Comparison of ENCODE assay signal across 23 mouse cellular contexts in the genomic region with DNA sequence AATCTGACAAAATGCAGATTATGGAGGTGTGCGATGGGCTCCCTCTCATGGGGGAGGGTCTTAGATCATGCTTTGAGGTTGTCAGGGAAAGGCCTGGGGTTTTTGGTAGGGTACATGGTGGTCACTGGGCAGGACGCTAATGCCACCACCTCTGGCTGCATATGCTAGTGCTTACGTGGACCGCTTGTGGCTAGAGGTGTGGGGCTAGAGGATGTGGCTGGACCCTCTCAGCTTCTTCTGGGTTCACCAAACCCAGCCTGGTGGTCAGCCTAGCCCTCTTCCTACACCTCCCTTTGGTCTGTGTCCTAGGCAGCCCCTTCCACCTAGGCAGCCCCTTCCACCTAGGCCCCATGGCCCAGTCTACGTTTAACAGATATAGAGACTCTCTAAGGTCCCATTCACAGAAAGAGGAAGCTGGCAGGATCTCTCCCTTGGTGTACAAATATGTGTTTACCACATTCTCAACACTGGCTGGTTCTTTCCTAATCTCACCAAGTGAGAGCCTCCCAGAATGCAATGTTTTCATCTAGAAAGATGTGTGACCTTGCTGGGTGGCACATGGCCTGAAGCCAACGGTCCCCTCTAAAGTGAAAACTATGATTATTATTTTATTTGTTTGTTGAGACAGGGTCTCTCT. TPM values are rescaled to one million over a fixed set of nuclear protein-coding genes. Genes with fewer than 3 reads are reported as not detected.
DNase-seq lines count a peak whose midpoint lies in the region; ATAC-seq and TF ChIP-seq lines count a peak whose summit lies in the region.
"Had no signal": no experiment of that assay in that cellular context is flagged by ENCODE, and none has a peak within 500 bp of the region (broad histone marks: within the 10 kb centered on the region; RNA-seq: fewer than 3 reads in every experiment).

No protein-coding gene starts in this region.

- TF ChIP-seq EP300 in heart, adult 2 months (IDR thresholded peaks at IDR 0.05; ENCODE audit: insufficient read depth, low read depth, low read length), result no peak

- DNase-seq in heart, adult 2 months, result no peak
- no peak for DNase-seq in heart, postnatal 14 days
- peak; percentile 84 for DNase-seq in A20 (ENCODE audit: low read depth, low spot score)
- no peak for DNase-seq in forebrain, embryonic 10.5 days (ENCODE audit: extremely low spot score, low spot score)
- no peak for DNase-seq in cerebellum, adult 11-12 months
- DNase-seq: adrenal gland, postnatal 14 days; cerebellum, postnatal 10 days; gastrocnemius, postnatal 36 days; kidney, adult 11 months; kidney, postnatal 25 days; right cerebral cortex, adult 18-20 months had no signal

- 84% methylated on average over 6 of the region's 6 CpGs for WGBS in heart, adult 2 months
- WGBS in forebrain, embryonic 10.5 days, result 92% methylated on average over 6 of the region's 6 CpGs
- WGBS in hindbrain, embryonic 12.5 days, result 88% methylated on average over 6 of the region's 6 CpGs

- no peak overlapping the region for H3K9ac ChIP-seq in heart, adult 2 months (ENCODE audit: low read depth, low read length)
- no peak overlapping the region for H3K9ac ChIP-seq in hindbrain, embryonic 12.5 days
- H3K9ac ChIP-seq: heart, embryonic 13.5 days; hindbrain, embryonic 14.5 days; neural tube, embryonic 15.5 days had no signal

- peak; percentile 58 for ATAC-seq in megakaryocyte, adult 5-6 weeks (ENCODE audit: poor library complexity, severe bottlenecking)
- no peak for ATAC-seq in hindbrain, embryonic 12.5 days (ENCODE audit: low FRiP score)

- H3K4me2 ChIP-seq in hindbrain, embryonic 12.5 days (replicated peaks), result no peak overlapping the region
- H3K4me2 ChIP-seq: heart, embryonic 13.5 days; hindbrain, embryonic 14.5 days; neural tube, embryonic 15.5 days had no signal

- H3K4me1 ChIP-seq in heart, adult 2 months (ENCODE audit: control insufficient read depth, insufficient read depth, low read length), result peaks cover 34% of the 10 kb centered on the region
- peaks cover 34% of the 10 kb centered on the region for H3K4me1 ChIP-seq in brown adipose tissue, adult 24 weeks (ENCODE audit: control insufficient read depth, insufficient read depth, insufficient read length, low read length)
- H3K4me1 ChIP-seq in forebrain, embryonic 10.5 days, result peaks cover 6% of the 10 kb centered on the region
- H3K4me1 ChIP-seq in hindbrain, embryonic 12.5 days, result peaks cover 8% of the 10 kb centered on the region

- peak overlapping the region; percentile 17; the same call in 1 of the 2 replicates for H3K27ac ChIP-seq in heart, adult 2 months
- H3K27ac ChIP-seq in brown adipose tissue, adult 24 weeks (replicated peaks; ENCODE audit: low read depth, low read length), result peak overlapping the region; percentile 76; the same call in 1 of the 2 replicates
- H3K27ac ChIP-seq in forebrain, embryonic 10.5 days, result no peak overlapping the region
- H3K27ac ChIP-seq in hindbrain, embryonic 12.5 days, result no peak overlapping the region
- H3K27ac ChIP-seq: heart, embryonic 13.5 days; hindbrain, embryonic 14.5 days; neural tube, embryonic 15.5 days had no signal

- H3K4me3 ChIP-seq in heart, adult 2 months, result no peak overlapping the region
- no peak overlapping the region for H3K4me3 ChIP-seq in brown adipose tissue, adult 24 weeks (ENCODE audit: insufficient read depth, low read depth, low read length)
- no peak overlapping the region for H3K4me3 ChIP-seq in forebrain, embryonic 10.5 days
- no peak overlapping the region for H3K4me3 ChIP-seq in hindbrain, embryonic 12.5 days
- H3K4me3 ChIP-seq: erythroblast, embryonic 14.5 days; heart, embryonic 13.5 days; neural tube, embryonic 15.5 days had no signal

- H3K36me3 ChIP-seq in heart, adult 2 months (ENCODE audit: control insufficient read depth, insufficient read depth, low read length), result no peaks in the 10 kb centered on the region
- H3K36me3 ChIP-seq in forebrain, embryonic 10.5 days (replicated peaks), result no peaks in the 10 kb centered on the region
- no peaks in the 10 kb centered on the region for H3K36me3 ChIP-seq in hindbrain, embryonic 12.5 days
- H3K36me3 ChIP-seq: heart, embryonic 13.5 days; neural tube, embryonic 15.5 days had no signal

- peaks cover 4% of the 10 kb centered on the region for H3K79me2 ChIP-seq in heart, adult 2 months (replicated peaks; ENCODE audit: control insufficient read depth, insufficient read depth, low read length)

- H3K27me3 ChIP-seq in heart, adult 2 months (ENCODE audit: control insufficient read depth, insufficient read depth, low read length), result no peaks in the 10 kb centered on the region
- peaks cover 19% of the 10 kb centered on the region; the same call in 1 of the 2 replicates for H3K27me3 ChIP-seq in forebrain, embryonic 10.5 days (ENCODE audit: poor library complexity, severe bottlenecking)
- H3K27me3 ChIP-seq in hindbrain, embryonic 12.5 days, result 0 out of 2 replicates have a peak, but pooled peaks cover 3% of the 10 kb centered on the region
- H3K27me3 ChIP-seq: heart, embryonic 13.5 days; neural tube, embryonic 15.5 days had no signal

- no peak for TF ChIP-seq POLR2A in heart, adult 2 months (IDR thresholded peaks at IDR 0.05; ENCODE audit: insufficient read depth, low read depth, low read length)

- H3K9me3 ChIP-seq in forebrain, embryonic 10.5 days, result 0 out of 2 replicates have a peak, but pooled peaks cover under 1% of the 10 kb centered on the region
- H3K9me3 ChIP-seq in hindbrain, embryonic 12.5 days (replicated peaks), result no peaks in the 10 kb centered on the region
- H3K9me3 ChIP-seq: heart, embryonic 13.5 days; neural tube, embryonic 15.5 days had no signal

- TF ChIP-seq CTCF in heart, adult 2 months (IDR thresholded peaks at IDR 0.05), result no peak

- intact Hi-C loops in heart, adult 2 months (cut with DNase I), result no loop called here
- intact Hi-C loops in heart, postnatal 14 days (cut with DNase I), result no loop called here

RNA-seq across cellular contexts. Expression of a gene that starts 29.7 kb away (rescaled TPM):
- total RNA-seq in heart, adult 2 months (2021), result 10 to 100 TPM; 36.8 to 42.7 TPM
- 33.5 and 35.1 TPM in 2 replicates for polyA plus RNA-seq in heart, adult 2 months (2012; rRNA removed)
- 10 to 100 TPM; 46.8 to 49.3 TPM for total RNA-seq in heart, postnatal 14 days (2021)
- polyA plus RNA-seq in brown adipose tissue, adult 24 weeks (2012; ENCODE audit: insufficient read depth, insufficient read length, missing spikeins), result 8.7 and 14.8 TPM in 2 replicates
- total RNA-seq in megakaryocyte, adult 5-6 weeks (2015), result 31.0 and 31.7 TPM in 2 replicates
- total RNA-seq in megakaryocyte, adult 5-6 weeks (2017), result 38.5 and 39.9 TPM in 2 replicates
- polyA plus RNA-seq in forebrain, embryonic 10.5 days (2016; fragmentation: Nextera tagmentation; extraction: Ambion mirVana), result 1.9 and 2.2 TPM in 2 replicates
- 4.9 TPM in 2 replicates for polyA plus RNA-seq in hindbrain, embryonic 12.5 days (2016; fragmentation: Nextera tagmentation; extraction: Ambion mirVana)

RNA-seq across cellular contexts. Expression of a gene that starts 39.9 kb away (rescaled TPM):
- not detected for total RNA-seq in heart, adult 2 months (2021)
- polyA plus RNA-seq in heart, adult 2 months (2012; rRNA removed), result 0.59 TPM in 2 replicates
- total RNA-seq in heart, postnatal 14 days (2021), result not detected
- not detected in 2 replicates for polyA plus RNA-seq in brown adipose tissue, adult 24 weeks (2012; ENCODE audit: insufficient read depth, insufficient read length, missing spikeins)
- not detected in 2 replicates for total RNA-seq in megakaryocyte, adult 5-6 weeks (2015)
- not detected in 2 replicates for total RNA-seq in megakaryocyte, adult 5-6 weeks (2017)
- polyA plus RNA-seq in forebrain, embryonic 10.5 days (2016; fragmentation: Nextera tagmentation; extraction: Ambion mirVana), result not detected in 2 replicates
- polyA plus RNA-seq in hindbrain, embryonic 12.5 days (2016; fragmentation: Nextera tagmentation; extraction: Ambion mirVana), result not detected in 2 replicates
- total RNA-seq: adrenal gland, postnatal 14 days; gastrocnemius, postnatal 36 days; layer of hippocampus, postnatal 25 days; left cerebral cortex, postnatal 36 days; megakaryocyte-erythroid progenitor cell, adult 5-6 weeks had no signal
- polyA plus RNA-seq: C2C12; erythroblast, embryonic 14.5 days; frontal cortex, adult 2 months; hindbrain, embryonic 14.5 days; neural tube, embryonic 15.5 days had no signal

Comparison
In these comparisons a context has a peak if more than half of its experiments do, and no peak if none do; other contexts are left out.
1. H3K27ac ChIP-seq: peak in heart, adult 2 months (single experiment) and brown adipose tissue, adult 24 weeks (single experiment); none in forebrain, embryonic 10.5 days (single experiment) and hindbrain, embryonic 12.5 days (single experiment).